ENCODE assay signal across 10 mouse cellular contexts in the genomic region with DNA sequence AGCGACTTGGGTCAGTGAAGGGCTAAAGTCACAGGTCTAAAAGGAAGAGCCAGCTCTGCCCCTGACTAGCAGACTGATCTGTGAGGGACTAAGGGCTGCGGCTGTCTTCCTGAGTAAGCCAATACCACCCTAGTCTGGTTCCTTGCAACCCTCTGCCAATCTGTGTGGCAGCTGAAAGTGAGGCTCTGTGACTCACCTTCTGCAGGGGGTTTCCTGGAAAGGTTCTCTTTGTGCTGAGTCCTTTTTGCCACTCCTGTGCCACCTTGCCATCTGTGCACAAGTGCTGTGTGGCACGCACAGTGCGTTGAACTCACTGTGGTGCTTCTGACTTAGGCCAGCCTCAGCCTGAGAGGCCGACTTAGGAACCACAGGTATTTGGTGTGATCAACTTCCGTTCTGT. TPM values are rescaled to one million over a fixed set of nuclear protein-coding genes. Genes with fewer than 3 reads are reported as not detected.
DNase-seq lines count a peak whose midpoint lies in the region; ATAC-seq lines count a peak whose summit lies in the region.
"Had no signal": no experiment of that assay in that cellular context is flagged by ENCODE, and none has a peak within 500 bp of the region (broad histone marks: within the 10 kb centered on the region; RNA-seq: fewer than 3 reads in every experiment).

No protein-coding gene starts in this region.

- 74% methylated on average over 6 of the region's 6 CpGs for WGBS in heart, embryonic 12.5 days

- no peaks in the 10 kb centered on the region for H3K27me3 ChIP-seq in heart, embryonic 12.5 days (replicated peaks)
- H3K27me3 ChIP-seq: forebrain, embryonic 12.5 days had no signal

- intact Hi-C loops in heart, postnatal 10 days (cut with DNase I) = no loop called here
- intact Hi-C loops in gastrocnemius, postnatal 36 days (cut with DNase I) = no loop called here

- no peak overlapping the region for H3K4me3 ChIP-seq in heart, embryonic 12.5 days
- H3K4me3 ChIP-seq: forebrain, embryonic 12.5 days had no signal

- ATAC-seq in heart, embryonic 12.5 days (ENCODE audit: insufficient number of reproducible peaks, low FRiP score) = no peak
- peak; percentile 72 for ATAC-seq in inflammation-experienced regulatory T-cells, adult 6 months

- H3K9me3 ChIP-seq in heart, embryonic 12.5 days (replicated peaks) = no peaks in the 10 kb centered on the region
- H3K9me3 ChIP-seq: forebrain, embryonic 12.5 days had no signal

- no peak overlapping the region for H3K4me2 ChIP-seq in heart, embryonic 12.5 days
- H3K4me2 ChIP-seq: forebrain, embryonic 12.5 days had no signal

- peak overlapping the region; percentile 66 for H3K27ac ChIP-seq in heart, embryonic 12.5 days (ENCODE audit: poor library complexity, severe bottlenecking)
- H3K27ac ChIP-seq: forebrain, embryonic 12.5 days had no signal

- H3K4me1 ChIP-seq in heart, embryonic 12.5 days (replicated peaks) = peaks cover 82% of the 10 kb centered on the region

- no peak overlapping the region for H3K9ac ChIP-seq in heart, embryonic 12.5 days
- H3K9ac ChIP-seq: forebrain, embryonic 12.5 days had no signal

- no peaks in the 10 kb centered on the region for H3K36me3 ChIP-seq in heart, embryonic 12.5 days
- H3K36me3 ChIP-seq: forebrain, embryonic 12.5 days had no signal

- no peak for DNase-seq in heart, postnatal 10 days
- DNase-seq in 416B (ENCODE audit: low read depth) = peak; percentile 71
- DNase-seq in cerebellum, adult 8-10 months = peak; percentile 45
- no peak for DNase-seq in spleen, postnatal 36 days (ENCODE audit: low spot score in 2 of 2)
- no peak for DNase-seq in ovary, adult 18-20 months (ENCODE audit: low spot score)
- DNase-seq in gastrocnemius, postnatal 36 days = no peak
- DNase-seq: kidney, adult 11 months had no signal

RNA-seq across cellular contexts. Expression of gene Slc9a1, which starts 30.0 kb away (rescaled TPM):
- polyA plus RNA-seq in heart, embryonic 12.5 days (2016; fragmentation: Nextera tagmentation; extraction: Ambion mirVana) = 7.3 and 8.8 TPM in 2 replicates
- 10 to 100 TPM; 21.4 to 24.2 TPM for total RNA-seq in heart, postnatal 10 days (2021)
- 10 to 100 TPM; 13.1 to 14.8 (median 13.3) TPM for polyA plus RNA-seq in inflammation-experienced regulatory T-cells, adult 6 months (2017; shearing (Covaris generic))
- 1 to 10 TPM; 8.3 to 9.8 TPM for total RNA-seq in gastrocnemius, postnatal 36 days (2021)

RNA-seq across cellular contexts. Expression of gene Wdtc1, which starts 46.2 kb away (rescaled TPM):
- 16.1 and 17.9 TPM in 2 replicates for polyA plus RNA-seq in heart, embryonic 12.5 days (2016; fragmentation: Nextera tagmentation; extraction: Ambion mirVana)
- total RNA-seq in heart, postnatal 10 days (2021) = 10 to 100 TPM; 55.3 to 58.8 TPM
- polyA plus RNA-seq in inflammation-experienced regulatory T-cells, adult 6 months (2017; shearing (Covaris generic)) = 10 to 100 TPM in 1 of 3 experiments, 1 to 10 TPM in 2; 5.0 to 10.2 (median 8.8) TPM
- total RNA-seq in gastrocnemius, postnatal 36 days (2021) = 10 to 100 TPM; 85.6 to 88.5 TPM

Comparison
In these comparisons a context has a peak if more than half of its experiments do, and no peak if none do; other contexts are left out.
1. DNase-seq: peak in 416B (single experiment) and cerebellum, adult 8-10 months (single experiment); none in heart, postnatal 10 days (0 of 2), spleen, postnatal 36 days (0 of 2), ovary, adult 18-20 months (single experiment) and gastrocnemius, postnatal 36 days (0 of 2).